Mouse (Mus musculus) adrenal gland, adult (tissue): ENCODE measurements around the gene Nhsl1.

Experiments
- DNase-seq, 2 experiments: peaks; one replicate each; pipeline ENCODE4 v3.0.0; 2022 to 2023; ENCODE audit warnings: low spot score in 1 of 2; ENCODE audit not compliant: inconsistent age in 2 of 2

Nhsl1 gene

DNA sequence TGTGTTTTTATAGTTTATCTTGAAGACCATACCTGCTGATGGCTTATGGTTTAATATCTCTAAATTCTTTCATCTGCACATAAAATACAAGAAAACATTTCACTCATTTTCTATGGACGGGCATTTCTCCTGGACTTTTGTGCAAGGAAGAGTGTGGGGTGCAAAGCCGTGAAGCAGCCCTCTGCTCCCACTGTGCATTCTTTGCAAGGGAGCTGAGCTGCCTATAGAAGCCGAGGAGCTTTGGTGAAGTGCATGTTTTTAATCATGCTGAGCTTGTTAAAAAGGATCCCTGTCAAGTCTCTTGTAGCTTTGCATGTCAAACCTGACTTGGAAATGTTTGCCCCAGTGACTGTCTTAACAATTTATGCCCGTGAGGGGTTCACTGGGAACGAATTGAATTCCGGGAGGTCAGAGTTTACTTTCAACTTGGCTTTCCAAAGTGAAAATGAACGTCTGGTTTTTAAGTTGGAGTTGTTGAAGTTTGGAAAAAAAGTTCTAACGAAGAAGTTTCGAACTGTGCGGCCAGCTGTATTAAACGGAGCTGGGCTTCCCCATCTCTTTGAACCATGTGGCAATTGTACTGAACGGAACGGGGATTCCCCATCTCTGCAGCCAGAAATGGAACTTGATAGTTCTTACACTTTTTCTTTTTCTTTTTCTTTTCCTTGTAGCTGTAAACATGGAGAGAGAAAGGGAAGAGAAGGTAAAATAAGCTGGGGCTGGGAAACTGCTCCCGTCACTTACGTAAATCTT is 22.8 kb downstream of the Nhsl1 start:
- no peak for DNase-seq

DNA sequence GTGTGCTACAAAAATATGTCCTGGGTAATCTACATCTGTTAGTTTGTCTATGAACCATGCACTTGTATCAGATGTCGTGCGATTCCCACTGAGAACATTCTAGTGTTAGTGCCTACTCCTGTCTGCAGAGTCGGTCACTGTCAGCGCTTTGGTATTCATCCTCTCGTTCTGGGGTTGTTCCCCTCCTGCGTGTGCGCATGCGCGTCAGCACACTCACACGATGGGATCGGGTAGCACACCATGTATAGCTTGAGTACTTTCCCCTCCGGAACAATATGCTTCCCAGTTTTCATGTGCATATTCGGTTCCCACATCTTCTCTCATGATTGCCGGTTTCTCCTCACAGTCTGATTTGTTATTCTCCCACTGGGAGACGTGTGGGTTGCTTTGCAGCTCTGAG is 28.4 kb downstream of the Nhsl1 start:
- DNase-seq, result no peak

DNA sequence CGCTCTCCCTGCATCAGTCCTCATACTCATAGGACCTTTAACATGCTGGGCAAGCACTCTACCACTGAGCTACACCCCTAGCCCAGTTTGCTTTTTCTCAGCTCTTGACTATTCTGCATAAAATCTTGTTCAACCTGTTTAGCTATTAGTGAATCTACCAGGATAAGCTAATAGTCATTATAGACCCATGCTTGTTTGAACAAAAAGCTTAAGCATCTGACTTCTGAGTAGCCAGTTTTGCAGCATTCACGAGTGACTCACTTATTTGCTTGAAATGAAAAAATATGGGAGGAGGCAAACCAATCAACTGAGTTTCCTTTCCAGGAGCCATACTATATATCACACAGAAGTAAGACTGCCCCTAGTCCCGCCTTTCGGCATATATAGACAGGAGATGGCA is 32.0 kb downstream of the Nhsl1 start:
- DNase-seq, result no peak

DNA sequence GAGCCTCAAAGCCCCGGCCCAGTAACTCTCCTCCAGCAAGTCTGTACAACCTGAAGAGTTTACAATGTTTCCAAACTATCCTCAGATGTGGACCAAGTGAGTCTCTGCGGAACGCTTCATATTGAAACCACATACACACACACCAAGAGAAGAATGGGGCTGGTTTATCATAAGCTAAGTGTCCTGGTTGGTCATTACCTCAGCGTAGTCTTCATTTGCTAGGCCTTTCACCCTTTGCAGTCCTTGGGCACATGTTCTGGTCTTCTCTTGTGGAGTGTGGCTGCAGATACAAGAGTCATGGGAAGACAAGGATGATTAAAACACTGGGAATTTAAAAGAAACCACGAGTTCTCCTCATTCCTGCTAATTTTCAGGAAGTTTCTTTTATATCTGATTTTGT is 34.2 kb downstream of the Nhsl1 start:
- DNase-seq, result no peak

DNA sequence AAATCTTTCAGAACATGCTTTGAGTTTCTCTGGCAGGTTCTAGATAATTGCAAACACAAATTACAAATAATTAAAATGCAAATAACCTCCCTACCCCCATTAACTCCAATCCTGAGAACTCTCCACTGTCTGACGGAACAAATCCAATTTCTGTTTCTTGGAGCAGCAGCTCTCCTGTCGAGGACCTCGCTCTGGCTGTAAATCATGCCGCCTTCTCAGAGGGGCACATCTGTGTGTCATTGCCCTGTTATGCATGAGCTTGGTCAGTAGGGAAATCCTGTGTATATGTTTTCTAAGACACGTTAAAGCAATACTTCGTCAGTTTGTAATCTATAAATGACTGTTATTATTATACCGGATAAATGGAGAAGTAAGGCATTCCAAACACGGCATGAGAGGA is 35.3 kb downstream of the Nhsl1 start:
- no peak for DNase-seq

DNA sequence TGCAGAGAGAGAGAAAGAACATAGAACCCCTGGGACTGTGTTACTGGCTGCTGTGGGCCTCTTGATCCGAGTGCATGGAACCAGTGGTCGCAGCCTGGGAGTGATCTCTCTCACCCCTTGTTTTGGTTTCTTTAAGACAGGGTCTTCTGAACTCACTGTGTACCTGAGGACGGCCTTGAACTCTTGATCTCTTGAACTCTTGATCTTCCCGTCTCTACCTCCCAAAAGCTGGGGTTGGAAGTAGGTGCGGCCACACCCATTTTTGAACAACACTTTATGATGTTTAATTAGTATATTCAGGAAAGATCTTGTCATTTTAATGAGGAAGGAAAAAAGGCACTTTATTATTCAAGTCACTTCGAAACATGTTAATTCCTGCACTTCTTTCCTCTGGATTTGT is 37.7 kb downstream of the Nhsl1 start:
- no peak for DNase-seq

DNA sequence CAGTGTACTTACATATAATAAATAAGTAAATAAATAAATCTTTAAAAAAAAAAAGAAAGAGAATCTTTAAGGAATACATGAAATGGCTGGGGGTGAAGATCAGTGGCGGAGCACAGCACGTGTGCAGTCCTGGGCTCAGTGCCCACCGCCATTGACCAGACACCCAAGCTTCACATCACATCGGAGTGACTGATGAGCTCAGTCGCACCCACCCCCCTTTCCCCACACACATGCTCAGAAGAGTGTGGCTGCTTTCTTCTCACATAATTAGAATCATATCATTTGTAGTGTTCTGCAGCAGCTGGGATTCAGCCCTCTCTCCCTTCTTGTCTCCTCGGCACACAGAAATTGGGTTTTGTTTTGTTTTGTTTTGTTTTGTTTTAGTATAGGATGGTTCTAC is 38.4 kb downstream of the Nhsl1 start:
- no peak for DNase-seq

DNA sequence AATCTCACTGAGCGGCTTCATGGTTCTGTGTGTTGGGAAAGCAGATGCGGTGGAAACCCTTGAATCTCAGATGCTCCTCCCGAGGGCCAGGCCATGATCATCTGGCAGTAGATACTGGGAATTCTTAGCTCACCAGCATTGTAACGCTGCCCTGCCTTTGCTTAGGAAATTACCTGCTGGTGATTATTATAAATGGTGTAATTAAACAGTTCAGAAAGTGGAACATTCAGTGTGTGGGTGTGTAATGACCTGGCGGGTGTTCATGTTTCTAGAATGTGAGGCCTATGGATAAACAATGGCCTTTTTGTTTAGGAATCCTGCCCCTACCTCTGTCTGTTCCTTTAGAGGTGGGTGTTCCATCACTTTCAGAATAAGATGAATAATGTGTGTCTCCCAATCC is 39.7 kb downstream of the Nhsl1 start:
- DNase-seq, result no peak

DNA sequence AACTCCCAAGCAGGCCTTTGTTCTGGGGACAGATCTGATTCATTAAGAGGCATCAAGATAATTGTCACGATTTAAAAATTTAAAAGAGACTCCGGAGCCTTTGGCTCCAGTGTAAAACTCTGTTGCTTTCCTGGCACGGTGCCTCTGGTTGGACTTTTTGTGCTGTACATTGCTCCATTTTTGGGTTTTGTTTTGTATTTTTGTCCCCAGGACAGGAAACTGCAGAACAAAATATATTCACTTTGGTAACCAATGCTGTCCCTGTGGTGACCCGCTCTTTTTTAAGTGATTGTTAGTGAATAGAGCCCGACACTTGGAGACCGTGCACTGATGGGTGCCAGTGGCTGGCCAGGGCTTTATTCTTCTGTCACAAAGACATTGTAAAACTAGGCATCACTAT is 41.4 kb downstream of the Nhsl1 start:
- DNase-seq, result no peak

DNA sequence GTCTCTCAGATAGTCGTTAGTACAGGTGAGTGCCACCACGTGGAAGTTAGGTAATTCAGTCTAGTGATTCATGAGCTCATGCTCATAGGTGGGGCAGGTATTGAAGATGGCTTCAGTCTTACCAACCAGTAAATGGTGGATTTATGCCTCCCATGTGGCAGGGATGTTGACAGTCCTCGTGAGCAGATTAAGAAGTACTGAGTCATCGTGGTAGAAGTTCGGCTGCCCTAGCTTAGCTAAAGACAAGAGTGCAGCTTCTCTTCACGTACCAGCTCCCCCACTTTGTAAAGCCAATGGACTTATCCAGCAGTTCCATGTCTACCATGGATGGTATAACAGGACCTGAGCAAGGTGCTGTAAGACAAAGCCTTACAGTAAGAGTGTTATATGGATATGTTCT is 46.6 kb downstream of the Nhsl1 start:
- DNase-seq, result no peak

DNA sequence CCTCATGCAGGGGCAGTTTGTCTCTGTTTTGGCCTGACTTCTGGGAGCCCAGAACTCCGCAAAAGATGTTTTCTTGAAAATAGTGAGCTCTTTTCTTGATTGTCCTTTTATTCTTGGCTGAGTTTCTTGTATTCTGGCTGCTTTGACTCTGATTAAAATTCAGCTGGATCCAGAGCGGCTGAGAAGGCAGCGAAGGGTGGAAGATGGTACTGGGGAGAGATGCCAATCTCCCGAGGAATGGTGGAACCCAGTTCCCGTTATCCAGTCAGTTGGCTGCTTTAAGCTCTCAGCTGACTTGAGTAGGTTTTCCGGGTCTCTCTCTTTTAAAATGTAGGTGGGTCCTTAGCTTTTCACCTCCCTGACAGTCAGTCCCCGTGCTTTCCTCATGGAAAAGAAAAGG is 47.9 kb downstream of the Nhsl1 start:
- no peak for DNase-seq

DNA sequence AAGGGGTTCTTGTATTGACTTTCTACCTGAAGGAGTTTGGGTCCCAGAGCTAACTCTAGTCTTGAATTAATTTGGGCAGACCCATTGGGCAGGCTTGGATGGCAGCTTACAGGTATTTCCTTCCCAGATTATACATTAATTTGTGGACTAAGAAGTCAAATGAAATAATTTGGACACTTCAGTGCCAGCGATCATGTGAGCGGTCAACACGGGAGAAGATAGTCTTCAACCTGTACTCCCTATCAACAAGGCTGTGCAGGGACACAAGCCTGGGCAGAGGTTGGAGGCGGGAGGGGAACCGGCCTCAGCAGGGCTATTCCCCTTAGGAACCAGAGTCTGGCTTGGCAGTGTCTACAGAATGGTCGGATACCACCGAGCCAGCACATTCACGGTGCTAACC is 49.3 kb downstream of the Nhsl1 start:
- DNase-seq, result no peak

DNA sequence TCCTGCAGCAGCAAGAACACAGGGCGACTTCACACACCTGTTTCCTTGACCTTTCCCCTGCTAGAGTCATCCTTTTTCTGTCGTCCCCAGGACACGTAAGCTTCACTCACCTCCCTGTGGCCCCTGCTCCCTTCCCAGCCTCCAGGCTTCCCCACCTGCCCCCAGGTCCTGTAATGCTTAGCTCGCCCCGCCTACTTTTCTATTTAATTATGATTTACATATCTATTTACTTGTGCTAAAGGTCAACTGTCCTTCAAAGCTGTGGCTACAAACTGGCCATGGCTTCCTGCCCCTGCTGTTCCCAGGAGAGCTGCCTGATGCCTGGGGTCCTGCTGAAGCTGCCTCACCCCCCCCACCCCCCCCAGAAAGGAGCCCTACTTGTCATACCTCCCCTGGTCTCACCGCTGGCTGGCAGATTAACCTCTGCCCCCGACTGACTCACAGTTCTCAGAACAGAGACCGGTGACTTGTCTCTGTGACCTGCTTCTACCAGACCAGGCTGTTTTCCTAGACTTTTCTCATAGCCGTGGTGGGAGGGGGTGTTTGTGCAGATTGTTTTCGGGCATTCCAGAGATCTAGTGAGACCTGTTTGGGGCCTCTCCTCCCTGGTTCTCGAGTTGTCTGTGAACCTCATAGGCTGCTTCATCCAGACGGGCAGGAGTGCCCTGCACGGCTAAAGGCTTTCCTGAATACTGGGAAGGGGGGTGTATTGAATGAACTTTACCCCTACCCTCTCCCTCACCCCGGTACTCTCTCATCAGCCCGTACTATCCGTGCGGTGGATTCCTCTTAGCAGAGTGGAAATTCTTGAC is 51.9 kb downstream of the Nhsl1 start:
- peak in 1 of 2 experiments; percentile 76 for DNase-seq

DNA sequence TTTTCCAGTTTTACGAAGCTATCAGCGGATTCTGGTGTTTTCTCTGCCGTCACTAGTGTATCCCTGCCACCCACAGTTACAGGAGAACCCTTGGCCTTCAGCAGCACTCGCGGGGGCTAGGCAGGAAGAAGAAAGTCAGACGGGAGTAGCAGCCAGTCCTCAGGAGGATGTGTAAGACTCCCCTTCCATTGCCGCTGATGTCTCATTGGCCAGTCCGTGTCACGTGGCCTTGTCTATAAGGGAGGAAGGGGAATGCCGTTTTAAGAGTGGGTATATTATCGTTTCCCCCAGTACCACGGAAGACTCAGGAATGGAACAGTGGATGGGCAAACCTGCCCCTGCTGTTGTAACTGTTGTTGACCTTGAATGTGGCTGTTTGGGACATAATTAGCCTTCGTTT is 53.1 kb downstream of the Nhsl1 start:
- no peak for DNase-seq

DNA sequence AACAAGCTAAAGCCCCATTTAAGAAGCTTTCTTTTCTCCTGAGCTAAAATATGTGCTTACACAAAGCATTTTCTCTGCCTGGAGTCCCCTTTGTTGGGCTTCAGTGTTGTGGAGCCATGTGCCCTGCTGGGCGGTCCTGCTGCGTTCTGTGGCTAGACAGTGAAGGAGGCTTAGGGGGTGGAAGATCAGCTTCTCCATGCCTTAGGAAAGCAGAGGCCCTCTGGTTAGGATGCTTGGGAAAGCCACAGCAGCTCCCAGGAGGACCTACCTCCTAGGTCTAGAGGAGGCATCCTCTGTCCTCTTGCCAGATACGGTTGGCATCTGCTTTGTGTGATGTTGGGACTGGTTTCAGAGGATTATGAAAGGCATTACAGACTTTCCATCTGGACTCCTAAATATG is 56.5 kb downstream of the Nhsl1 start:
- no peak for DNase-seq

DNA sequence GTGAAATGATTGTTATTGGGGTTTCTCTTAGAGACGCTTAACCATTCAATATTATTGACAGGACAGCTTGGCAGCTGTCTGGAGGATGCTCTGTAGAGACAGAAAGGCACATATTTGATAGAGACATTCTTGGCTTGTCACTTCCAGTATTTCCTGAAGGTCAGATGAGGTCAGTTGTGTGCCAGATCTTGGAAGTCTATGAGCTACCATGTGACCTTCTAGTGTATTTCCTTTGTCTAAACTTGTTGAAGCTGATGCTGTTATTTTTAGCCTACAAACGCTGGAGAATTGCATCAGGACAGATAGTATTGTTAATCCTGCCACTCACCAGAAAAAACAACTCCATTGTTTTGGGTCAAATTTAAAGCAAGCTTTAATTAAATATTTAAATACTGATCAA is 66.0 kb downstream of the Nhsl1 start:
- peak in 1 of 2 experiments; percentile 36 for DNase-seq

DNA sequence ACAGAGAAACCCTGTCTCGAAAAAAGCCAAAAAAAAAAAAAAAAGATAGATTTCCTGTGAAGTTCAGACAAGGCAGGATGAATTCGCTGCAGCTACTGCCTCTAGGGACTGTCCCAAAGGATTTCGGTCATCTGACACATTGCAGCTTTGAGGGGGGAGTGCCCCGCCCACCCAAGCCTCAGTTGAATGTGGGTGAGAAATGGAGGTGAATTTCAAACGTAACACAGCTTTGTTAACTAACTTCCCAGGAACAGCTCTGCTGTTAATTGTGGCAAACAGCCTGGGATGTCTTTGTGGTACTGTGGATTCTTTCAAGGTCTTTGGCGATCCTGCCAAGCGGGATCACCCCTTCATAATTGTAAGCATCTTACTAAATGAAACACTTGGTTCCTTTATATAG is 67.4 kb downstream of the Nhsl1 start:
- no peak for DNase-seq

DNA sequence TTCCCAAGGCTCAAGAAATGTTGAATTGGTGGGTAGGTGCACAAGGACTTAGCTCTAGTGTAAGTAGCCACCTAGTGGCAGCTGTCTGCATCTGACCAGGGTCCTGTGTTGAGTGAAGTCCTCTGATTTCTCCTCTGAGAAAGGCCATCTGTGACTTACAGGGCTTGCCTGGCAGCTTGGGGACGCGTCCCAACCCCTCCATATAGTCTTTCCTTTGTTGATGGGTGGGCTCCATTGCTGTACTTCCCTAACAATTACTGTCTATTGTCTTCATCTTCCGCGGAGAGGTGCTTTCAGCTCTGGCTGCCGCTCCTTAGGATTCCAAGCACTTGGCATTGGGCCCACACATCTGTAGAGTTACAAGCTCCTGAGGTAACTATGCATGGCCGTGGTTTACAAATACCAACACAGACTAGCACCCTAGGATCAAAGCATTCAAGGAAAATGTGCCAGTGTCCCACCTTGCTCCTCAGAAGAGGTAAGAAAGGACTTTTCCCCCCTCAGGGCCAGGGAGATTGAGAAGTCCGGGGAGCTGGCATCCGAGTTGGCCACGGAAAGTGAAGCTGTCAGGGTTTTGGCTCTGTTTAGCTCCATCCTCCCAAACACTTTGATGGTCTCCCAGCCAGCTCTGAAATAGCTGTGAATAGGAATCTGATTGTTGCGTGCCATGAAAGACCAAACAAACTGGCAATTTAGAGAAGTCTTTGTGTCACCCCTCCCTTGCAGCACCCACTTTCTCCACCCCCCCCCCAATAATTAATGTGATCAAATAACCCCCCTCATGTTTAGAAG is 70.2 kb downstream of the Nhsl1 start:
- peak; percentile 49 to 80 for DNase-seq

DNA sequence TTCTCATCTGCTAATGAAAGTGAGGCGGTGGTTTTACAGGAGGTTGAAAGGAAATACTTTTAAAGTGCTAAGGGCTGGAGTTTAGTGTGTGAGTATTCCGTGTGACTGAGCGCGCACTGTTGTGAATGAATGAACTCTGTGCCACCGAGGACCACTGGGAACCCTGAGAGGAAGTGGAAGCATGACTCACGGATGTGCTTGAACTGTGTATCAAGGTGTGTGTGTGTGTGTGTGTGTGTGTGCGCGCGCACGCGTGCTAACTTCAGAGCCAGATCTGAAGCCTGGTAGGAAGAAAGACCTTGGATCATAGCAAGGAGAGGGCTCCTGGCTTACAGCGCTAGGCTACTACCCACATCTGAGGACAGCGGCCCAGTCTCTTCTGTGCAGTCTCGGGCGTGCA is 71.2 kb downstream of the Nhsl1 start:
- DNase-seq, result no peak

DNA sequence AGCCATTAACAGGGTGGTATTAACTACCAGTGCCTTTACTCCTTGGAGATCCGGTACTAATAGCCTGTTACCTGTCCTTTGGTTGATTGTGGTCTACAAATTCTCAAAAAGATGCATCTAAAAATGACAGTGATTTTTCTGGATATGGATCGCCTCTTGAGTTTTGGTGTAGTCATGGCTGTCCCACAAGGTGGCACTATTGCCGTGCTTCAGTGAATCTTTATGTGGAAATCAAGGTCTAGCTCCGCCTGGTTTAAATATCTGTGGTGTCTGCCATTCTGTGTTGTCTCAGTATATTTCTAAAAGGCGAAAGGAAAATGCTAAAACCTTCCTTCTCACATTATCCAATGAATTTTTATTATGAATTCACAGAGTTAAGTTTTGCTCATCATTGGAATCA is 72.8 kb downstream of the Nhsl1 start:
- DNase-seq, result peak in 1 of 2 experiments; percentile 78

DNA sequence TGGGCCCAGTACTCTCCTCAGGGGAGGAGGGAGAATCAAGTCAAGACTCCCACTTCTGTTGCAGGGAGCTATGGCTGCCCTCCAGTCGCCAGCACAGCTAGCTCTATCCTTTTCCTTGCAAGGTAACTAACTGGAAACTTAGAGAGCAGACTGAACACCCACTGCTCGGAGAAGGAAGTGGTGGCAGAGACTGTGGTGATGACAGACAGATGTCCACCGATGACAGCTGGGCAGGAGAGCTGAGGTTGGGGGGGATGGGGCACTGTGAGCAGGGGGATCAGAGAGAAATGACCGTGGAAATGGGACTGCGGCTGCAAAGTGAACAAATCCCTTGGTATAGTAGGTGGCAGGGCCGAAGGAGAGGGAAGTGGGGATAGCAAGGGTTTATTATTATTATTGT is 73.5 kb downstream of the Nhsl1 start:
- no peak for DNase-seq

DNA sequence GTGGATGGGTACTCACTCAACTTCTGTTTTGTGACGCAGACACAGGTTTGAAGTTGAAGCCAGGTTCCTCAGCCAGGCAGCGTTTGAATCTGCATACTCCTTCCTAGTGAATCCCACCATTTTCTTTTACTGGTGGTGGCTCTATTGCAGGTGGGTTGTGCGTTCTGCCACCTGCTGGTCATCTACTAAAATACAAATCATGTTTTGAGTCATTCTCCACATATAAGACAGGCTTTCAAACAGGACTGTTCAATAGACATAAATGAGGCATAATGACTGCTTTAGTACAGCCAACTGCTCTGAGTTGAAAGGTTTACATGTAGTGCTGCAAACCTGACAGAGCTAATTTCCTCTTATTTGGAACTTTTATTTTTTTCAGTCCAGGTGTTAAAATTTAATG is 75.0 kb downstream of the Nhsl1 start:
- DNase-seq, result no peak
